Mouse (Mus musculus): ENCODE data around the gene Pstpip1. TPM values are rescaled to one million over a fixed set of nuclear protein-coding genes. Genes with fewer than 3 reads are reported as not detected.
A peak's percentile ranks its signal among the peaks of the same experiment; 100 is the strongest.

Pstpip1 gene
- 1.0 and 1.5 TPM in 2 replicates for polyA plus RNA-seq (2016; fragmentation: Nextera tagmentation; extraction: Ambion mirVana)

DNA sequence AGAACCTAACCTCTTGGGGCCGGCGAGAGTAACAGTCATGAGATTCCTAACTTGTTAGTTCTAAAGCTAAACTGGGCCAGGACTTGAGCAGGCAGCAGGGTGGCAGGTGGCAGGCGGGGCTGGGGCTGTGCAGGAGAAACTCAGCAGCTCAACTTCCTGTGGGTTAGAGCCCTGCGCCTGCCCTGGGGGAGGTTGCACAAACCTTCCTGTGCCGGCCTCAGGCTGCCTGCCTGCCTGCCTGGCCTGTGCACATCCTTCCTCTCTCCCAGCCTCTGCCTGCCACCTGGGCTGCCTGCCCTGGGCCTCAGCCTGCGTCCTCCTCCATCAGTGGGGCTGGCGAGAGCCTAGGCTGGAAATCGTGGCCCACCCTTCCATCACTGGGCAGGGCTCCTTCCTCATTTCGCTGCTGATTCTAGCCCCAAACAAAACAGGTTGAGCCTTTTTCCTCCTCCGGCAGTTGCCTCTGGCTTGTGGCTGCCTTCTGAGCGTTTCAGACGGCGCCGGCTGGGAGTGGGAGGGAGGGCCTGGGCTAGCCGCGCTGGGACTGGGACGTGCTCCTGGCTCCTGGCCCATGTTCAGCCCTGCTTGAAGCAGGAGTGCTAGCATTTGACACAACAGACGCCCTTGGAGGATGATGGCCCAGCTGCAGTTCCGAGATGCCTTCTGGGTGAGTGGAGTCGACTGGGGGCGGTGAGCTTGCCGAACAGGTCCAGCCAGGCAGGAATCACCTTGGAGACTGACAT, at the start of gene Pstpip1:
Gene Pstpip1 (plus strand): TSS at position 185 of the 743 bp plus-strand sequence.
- Histone ChIP-seq H3K27me3 (no peaks in the 10 kb centered on the region), H3K9me3 (no peaks in the 10 kb centered on the region), H3K9ac (replicated peaks) (0 out of 2 replicates have a peak within 1 kb of the TSS, but pooled peaks have one; percentile 27), H3K4me2 (peak within 1 kb of the TSS; percentile 45), H3K4me3 (replicated peaks) (0 out of 2 replicates have a peak within 1 kb of the TSS, but pooled peaks have one; percentile 4), H3K27ac (peak within 1 kb of the TSS; percentile 86), H3K36me3 (no peaks in the 10 kb centered on the region), H3K4me1 (replicated peaks) (peaks cover 17% of the 10 kb centered on the region)
- WGBS, result 20% methylated on average over 22 of the region's 22 CpGs
- peak; percentile 63 for ATAC-seq (ENCODE audit: insufficient number of reproducible peaks, insufficient read depth, low FRiP score, low TSS enrichment, low read depth)

DNA sequence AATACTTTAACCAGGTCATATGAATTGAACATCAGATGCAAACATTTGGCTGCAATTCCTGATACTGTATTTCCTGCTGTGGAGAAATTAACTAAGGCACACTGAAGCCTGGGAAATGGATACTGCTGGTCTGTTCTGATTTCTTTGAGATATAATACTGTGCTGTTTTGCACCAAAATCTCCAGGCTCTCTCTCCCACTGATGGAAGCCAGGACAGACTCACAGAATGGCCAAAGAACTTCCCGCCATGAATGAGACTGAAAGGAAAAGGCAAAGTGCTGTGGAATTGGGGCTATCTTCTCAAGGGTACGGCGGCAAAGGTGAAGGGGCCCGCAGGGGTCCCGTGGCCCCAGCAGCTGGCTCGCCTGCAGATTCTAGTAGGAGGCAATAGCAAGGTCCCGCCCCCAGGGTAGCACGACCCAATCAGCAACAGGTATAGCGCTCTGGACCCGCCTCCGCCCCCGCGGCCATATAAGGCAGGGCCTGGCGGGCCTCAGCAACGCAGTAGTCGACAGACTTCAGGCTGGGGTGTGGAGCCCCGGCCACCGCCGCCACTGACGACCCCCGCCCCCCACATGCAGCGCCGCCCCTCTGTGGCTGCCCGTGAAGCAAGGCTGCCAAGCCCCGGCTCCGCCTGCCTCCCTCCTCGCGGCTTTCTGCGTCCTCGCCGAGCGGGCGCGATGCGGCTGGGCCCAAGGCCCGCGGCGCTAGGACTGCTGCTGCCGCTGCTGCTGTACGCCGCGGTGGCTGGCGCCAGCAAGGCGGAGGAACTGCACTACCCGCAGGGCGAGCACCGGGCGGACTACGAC, 48.2 kb upstream of the Pstpip1 start, which contains the start of gene Rcn2:
Gene Rcn2 (plus strand): TSS at position 474 of the 809 bp plus-strand sequence.
- under 1% methylated on average over 44 of the region's 49 CpGs for WGBS
- ATAC-seq (ENCODE audit: insufficient number of reproducible peaks, insufficient read depth, low FRiP score, low TSS enrichment, low read depth), result peak; percentile 100

DNA sequence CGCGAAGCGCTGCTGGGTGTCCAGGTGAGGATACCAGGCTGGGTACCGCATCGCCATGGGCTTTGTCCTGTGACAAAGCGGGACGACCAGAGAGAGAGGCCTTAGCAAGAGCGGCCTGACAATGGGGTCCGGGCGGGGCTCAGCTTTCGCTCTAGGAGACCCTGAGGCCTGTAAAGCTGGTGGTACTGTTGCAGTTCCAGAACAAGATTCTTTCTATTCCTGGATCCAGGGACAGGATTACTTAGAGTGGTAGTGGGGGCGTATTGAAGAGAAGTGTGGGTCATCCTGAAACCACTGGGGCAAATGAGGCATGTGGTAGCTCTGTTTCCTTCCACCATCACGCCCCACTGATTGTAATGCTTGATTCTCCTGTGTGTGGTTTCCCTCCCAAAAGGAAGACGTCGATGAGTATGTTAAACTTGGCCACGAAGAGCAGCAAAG, 47.6 kb upstream of the Pstpip1 start:
- Histone ChIP-seq H3K4me3 (replicated peaks) (peak overlapping the region; percentile 71), H3K9ac (replicated peaks) (peak overlapping the region; percentile 90), H3K36me3 (peaks cover 29% of the 10 kb centered on the region), H3K4me1 (replicated peaks) (peaks cover 14% of the 10 kb centered on the region), H3K9me3 (no peaks in the 10 kb centered on the region), H3K4me2 (peak overlapping the region; percentile 62), H3K27ac (peak overlapping the region; percentile 97), H3K27me3 (no peaks in the 10 kb centered on the region)
- ATAC-seq (ENCODE audit: insufficient number of reproducible peaks, insufficient read depth, low FRiP score, low TSS enrichment, low read depth), result no peak
- under 1% methylated on average over 16 of the region's 16 CpGs for WGBS

More for the DNA sequence above, 48.2 kb upstream of the Pstpip1 start, which contains the start of gene Rcn2:
- Histone ChIP-seq H3K27ac (peak within 1 kb of the TSS; percentile 97), H3K36me3 (peaks cover 28% of the 10 kb centered on the region), H3K9ac (replicated peaks) (peak within 1 kb of the TSS; percentile 90), H3K4me2 (peak within 1 kb of the TSS; percentile 62), H3K4me1 (replicated peaks) (peaks cover 14% of the 10 kb centered on the region), H3K27me3 (no peaks in the 10 kb centered on the region), H3K4me3 (replicated peaks) (peak within 1 kb of the TSS; percentile 71), H3K9me3 (no peaks in the 10 kb centered on the region)

DNA sequence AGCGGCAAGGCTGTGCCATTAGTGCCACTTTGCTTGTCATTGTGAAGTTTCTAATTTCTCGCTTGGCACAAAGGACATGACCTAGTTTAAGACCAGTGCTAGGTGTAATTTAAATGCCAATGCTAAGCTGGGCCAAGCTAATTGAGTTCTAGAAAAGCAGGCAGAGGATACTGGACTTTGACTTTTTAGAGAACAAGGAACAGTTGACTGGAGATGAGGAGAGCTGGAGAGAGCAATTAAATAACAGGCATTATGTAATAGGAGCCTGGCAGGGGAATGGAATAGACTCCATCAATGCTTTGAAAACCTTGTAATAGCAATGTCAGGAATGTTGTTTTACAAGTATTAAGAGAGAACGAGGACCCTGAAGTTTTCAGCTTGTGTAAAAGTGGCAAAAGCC, 36.0 kb upstream of the Pstpip1 start:
- Histone ChIP-seq H3K36me3 (peaks cover 67% of the 10 kb centered on the region), H3K9ac (replicated peaks) (no peak overlapping the region)

DNA sequence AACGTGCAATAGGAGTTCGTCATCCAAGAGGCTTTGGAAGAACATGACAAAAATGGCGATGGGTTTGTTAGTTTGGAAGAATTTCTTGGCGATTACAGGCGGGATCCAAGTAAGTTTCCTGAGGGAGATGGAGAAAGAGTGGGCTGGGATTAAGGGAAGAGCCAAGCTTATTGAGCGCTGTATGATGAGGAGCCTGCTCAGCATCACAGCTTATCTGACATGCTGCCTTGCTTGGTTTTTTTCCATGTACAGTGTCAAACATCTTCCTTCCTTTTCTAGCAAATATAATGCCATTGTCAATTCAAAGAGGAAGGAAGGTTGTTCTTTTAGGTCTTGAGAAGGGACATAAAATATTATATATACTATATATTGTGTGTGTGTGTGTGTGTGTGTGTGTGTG, 33.6 kb upstream of the Pstpip1 start:
- Histone ChIP-seq H3K4me2 (no peak overlapping the region), H3K9ac (replicated peaks) (no peak overlapping the region), H3K27ac (no peak overlapping the region), H3K4me3 (replicated peaks) (no peak overlapping the region), H3K36me3 (peaks cover 83% of the 10 kb centered on the region), H3K9me3 (no peaks in the 10 kb centered on the region), H3K27me3 (no peaks in the 10 kb centered on the region), H3K4me1 (replicated peaks) (no peaks in the 10 kb centered on the region)
- 94% methylated on average over 6 of the region's 6 CpGs for WGBS
- ATAC-seq (ENCODE audit: insufficient number of reproducible peaks, insufficient read depth, low FRiP score, low TSS enrichment, low read depth), result no peak

More for the DNA sequence above, 36.0 kb upstream of the Pstpip1 start:
- ATAC-seq (ENCODE audit: insufficient number of reproducible peaks, insufficient read depth, low FRiP score, low TSS enrichment, low read depth), result no peak
- 76% methylated on average over 3 of the region's 3 CpGs for WGBS
- Histone ChIP-seq H3K4me1 (replicated peaks) (no peaks in the 10 kb centered on the region), H3K4me2 (no peak overlapping the region), H3K4me3 (replicated peaks) (no peak overlapping the region), H3K27me3 (no peaks in the 10 kb centered on the region), H3K27ac (no peak overlapping the region), H3K9me3 (no peaks in the 10 kb centered on the region)

DNA sequence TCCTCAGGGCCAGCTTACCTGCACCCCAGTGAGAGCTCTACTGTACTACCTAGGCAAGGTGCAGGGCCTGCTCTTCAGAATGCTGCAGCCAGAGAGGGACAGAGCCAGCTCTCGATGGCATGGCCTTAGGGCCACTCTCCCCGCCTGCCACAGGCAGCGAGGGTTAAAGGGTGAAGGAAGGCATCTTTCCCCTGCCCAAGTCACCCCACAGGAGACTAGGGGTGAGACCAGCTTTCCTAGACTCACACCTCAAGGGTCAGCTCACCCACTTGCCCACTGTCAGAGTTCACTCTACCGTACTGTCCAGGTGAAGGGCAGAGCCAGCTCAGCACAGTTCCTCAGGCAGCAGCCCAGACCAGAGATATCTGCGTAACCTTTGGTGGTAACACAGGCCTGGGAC, 27.4 kb upstream of the Pstpip1 start:
- whole genome bisulfite sequencing, result 91% methylated on average over 5 of the region's 5 CpGs
- no peaks in the 10 kb centered on the region for H3K27me3 ChIP-seq
- H3K36me3 ChIP-seq, result peaks cover 81% of the 10 kb centered on the region
- no peak overlapping the region for H3K4me3 ChIP-seq (replicated peaks)
- H3K9me3 ChIP-seq, result no peaks in the 10 kb centered on the region
- ATAC-seq (ENCODE audit: insufficient number of reproducible peaks, insufficient read depth, low FRiP score, low TSS enrichment, low read depth), result no peak
- H3K4me2 ChIP-seq, result no peak overlapping the region
- no peaks in the 10 kb centered on the region; the same call in 1 of the 2 replicates for H3K4me1 ChIP-seq (replicated peaks)
- no peak overlapping the region for H3K9ac ChIP-seq (replicated peaks)
- no peak overlapping the region for H3K27ac ChIP-seq

DNA sequence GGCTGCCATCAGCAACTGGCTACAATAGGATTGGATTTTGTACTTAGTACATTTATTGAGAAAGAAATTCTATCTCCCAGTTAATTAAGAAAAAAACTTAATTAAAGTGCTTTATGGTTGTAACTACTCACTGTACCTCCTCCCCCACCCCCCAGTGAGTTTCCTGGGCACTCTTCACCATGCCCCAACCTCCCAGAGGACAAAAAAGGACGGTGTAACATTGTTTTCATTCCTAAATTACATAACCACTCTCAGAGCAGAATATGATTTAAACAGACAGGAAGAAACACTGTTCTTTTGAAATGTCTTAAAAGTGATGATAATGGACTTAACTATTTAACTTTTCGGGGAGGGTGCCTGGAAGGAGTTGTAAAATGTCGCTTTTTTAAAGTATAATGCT, 24.8 kb upstream of the Pstpip1 start:
- Histone ChIP-seq H3K9ac (replicated peaks) (no peak overlapping the region), H3K27me3 (no peaks in the 10 kb centered on the region), H3K4me1 (replicated peaks) (no peaks in the 10 kb centered on the region; the same call in 1 of the 2 replicates), H3K4me2 (no peak overlapping the region), H3K4me3 (replicated peaks) (no peak overlapping the region), H3K36me3 (peaks cover 77% of the 10 kb centered on the region), H3K9me3 (no peaks in the 10 kb centered on the region), H3K27ac (no peak overlapping the region)
- 71% methylated on average over 3 of the region's 3 CpGs for WGBS
- no peak for ATAC-seq (ENCODE audit: insufficient number of reproducible peaks, insufficient read depth, low FRiP score, low TSS enrichment, low read depth)

DNA sequence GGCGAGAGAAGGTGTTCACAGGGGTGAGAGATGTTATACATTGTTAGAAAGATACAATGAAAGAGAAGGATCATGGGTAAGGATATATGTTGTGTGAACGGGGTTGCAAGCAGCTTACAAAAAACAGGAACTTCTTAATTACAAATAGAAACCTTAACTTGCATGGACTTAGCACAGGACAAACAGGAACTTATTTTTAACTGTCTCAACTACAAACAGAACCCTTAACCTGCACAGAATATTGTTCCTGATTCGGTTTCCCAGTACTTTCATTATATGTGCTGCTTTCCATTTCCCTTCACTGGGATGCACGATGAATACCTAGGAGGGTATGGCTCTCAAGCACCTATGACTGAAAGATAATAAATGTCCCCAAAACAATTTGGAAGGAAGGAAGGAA, 21.8 kb upstream of the Pstpip1 start:
- H3K9me3 ChIP-seq, result no peaks in the 10 kb centered on the region
- no peaks in the 10 kb centered on the region; the same call in 1 of the 2 replicates for H3K4me1 ChIP-seq (replicated peaks)
- H3K9ac ChIP-seq (replicated peaks), result no peak overlapping the region
- H3K4me2 ChIP-seq, result no peak overlapping the region
- 93% methylated on average over 4 of the region's 4 CpGs for WGBS
- no peaks in the 10 kb centered on the region for H3K27me3 ChIP-seq
- no peak overlapping the region for H3K27ac ChIP-seq
- ATAC-seq (ENCODE audit: insufficient number of reproducible peaks, insufficient read depth, low FRiP score, low TSS enrichment, low read depth), result no peak
- no peak overlapping the region for H3K4me3 ChIP-seq (replicated peaks)
- H3K36me3 ChIP-seq, result peaks cover 56% of the 10 kb centered on the region

DNA sequence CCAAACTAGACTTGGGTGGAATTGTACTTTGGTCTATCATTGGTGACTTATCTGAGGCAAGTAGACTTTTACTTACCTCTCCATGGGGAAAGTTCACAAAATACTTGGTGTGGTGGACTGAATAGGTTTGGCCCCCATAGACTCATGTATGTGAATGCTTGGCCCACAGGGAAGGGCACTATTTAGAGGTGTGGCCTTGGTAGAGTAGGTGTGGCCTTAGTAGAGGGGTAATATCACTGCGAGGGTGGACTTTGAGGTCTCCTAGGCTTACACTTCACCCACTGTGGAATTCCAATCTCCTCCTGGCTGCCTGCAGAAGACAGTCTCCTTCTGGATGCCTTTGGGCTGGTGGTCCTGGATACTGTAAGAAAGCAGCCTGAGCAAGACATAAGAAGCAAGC, 21.1 kb upstream of the Pstpip1 start:
- no peak overlapping the region for H3K4me2 ChIP-seq
- no peak overlapping the region for H3K9ac ChIP-seq (replicated peaks)
- peaks cover 50% of the 10 kb centered on the region for H3K36me3 ChIP-seq
- no peaks in the 10 kb centered on the region for H3K9me3 ChIP-seq
- 92% methylated on average over 1 of the region's 1 CpGs for WGBS
- H3K4me1 ChIP-seq (replicated peaks), result no peaks in the 10 kb centered on the region; the same call in 1 of the 2 replicates
- H3K27ac ChIP-seq, result no peak overlapping the region
- no peak for ATAC-seq (ENCODE audit: insufficient number of reproducible peaks, insufficient read depth, low FRiP score, low TSS enrichment, low read depth)
- no peaks in the 10 kb centered on the region for H3K27me3 ChIP-seq
- no peak overlapping the region for H3K4me3 ChIP-seq (replicated peaks)

DNA sequence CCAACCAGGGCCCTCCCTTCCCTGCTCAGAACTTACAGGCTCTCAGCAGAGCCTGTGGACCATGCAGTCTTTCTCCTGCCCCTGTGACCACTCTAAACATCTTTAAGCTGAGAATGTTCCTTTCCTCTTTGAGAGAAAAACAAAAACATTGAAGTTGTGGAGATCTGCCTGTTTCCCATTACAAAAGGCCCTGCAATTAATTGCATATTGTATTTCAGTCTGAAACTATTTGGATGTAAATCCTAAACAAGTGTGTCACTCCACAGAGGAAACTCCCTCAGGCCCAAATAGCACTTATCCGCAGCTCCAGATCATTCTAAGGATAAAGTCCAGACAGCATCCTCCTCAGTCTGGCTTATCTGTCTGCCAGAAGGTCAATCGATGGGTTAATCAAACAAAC, 16.9 kb upstream of the Pstpip1 start:
- H3K9me3 ChIP-seq, result no peaks in the 10 kb centered on the region
- WGBS, result 61% methylated on average over 2 of the region's 2 CpGs
- no peaks in the 10 kb centered on the region for H3K27me3 ChIP-seq
- H3K4me1 ChIP-seq (replicated peaks), result peaks cover 20% of the 10 kb centered on the region
- no peak overlapping the region for H3K9ac ChIP-seq (replicated peaks)
- no peak for ATAC-seq (ENCODE audit: insufficient number of reproducible peaks, insufficient read depth, low FRiP score, low TSS enrichment, low read depth)
- no peak overlapping the region for H3K4me2 ChIP-seq
- H3K36me3 ChIP-seq, result peaks cover 22% of the 10 kb centered on the region
- no peak overlapping the region for H3K27ac ChIP-seq
- no peak overlapping the region for H3K4me3 ChIP-seq (replicated peaks)

DNA sequence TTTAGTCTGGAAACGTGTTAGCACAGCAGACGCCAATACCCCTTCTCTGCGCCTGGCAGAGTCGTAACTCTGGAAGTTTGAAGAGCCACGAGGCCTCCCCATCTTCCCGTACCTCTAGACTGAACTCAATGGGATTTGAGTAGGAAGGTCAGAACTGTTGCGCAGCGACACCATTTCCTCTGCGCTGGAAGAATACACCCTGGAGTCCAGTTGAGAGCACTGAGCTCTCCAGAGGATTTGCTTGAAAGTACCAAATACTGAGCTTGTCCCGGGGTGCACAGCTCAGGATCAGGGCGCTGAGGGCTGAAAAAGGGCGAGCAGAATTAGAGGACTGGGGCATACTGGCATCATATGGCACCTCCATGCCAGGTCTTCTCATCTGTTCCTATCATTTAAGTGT, 14.9 kb upstream of the Pstpip1 start:
- no peak for ATAC-seq (ENCODE audit: insufficient number of reproducible peaks, insufficient read depth, low FRiP score, low TSS enrichment, low read depth)

More for the DNA sequence above, 14.9 kb upstream of the Pstpip1 start:
- Histone ChIP-seq H3K9ac (replicated peaks) (no peak overlapping the region), H3K36me3 (peaks cover 26% of the 10 kb centered on the region), H3K4me3 (replicated peaks) (no peak overlapping the region), H3K9me3 (no peaks in the 10 kb centered on the region), H3K4me1 (replicated peaks) (peaks cover 20% of the 10 kb centered on the region), H3K4me2 (no peak overlapping the region), H3K27me3 (no peaks in the 10 kb centered on the region), H3K27ac (no peak overlapping the region)
- 60% methylated on average over 12 of the region's 12 CpGs for WGBS

All from limb, embryonic 12.5 days (tissue).